Mouse (Mus musculus): ENCODE results near the gene Camk1g.

GRCm38 (mm10) chr1:193337787-193338310 is 32.2 kb downstream of the Camk1g start:
- no peak for TF ChIP-seq CTCF (IDR thresholded peaks at IDR 0.05; ENCODE audit: low read depth, low read length)
- TF ChIP-seq TAL1 (conservative IDR thresholded peaks at IDR 0.05; ENCODE audit: low read depth, low read length): no peak
- TF ChIP-seq POLR2AphosphoS5 (IDR thresholded peaks at IDR 0.05; ENCODE audit: insufficient replicate concordance, low read depth, low read length): no peak
- TF ChIP-seq GATA2 (IDR thresholded peaks at IDR 0.05; ENCODE audit: borderline replicate concordance, low read depth, low read length): no peak
- TF ChIP-seq GATA1 (IDR thresholded peaks at IDR 0.05; ENCODE audit: borderline replicate concordance, low read length): no peak
